Mouse (Mus musculus): Measurements from ENCODE around the gene Rps6kb2. TPM values are rescaled to one million over a fixed set of nuclear protein-coding genes. Genes with fewer than 3 reads are reported as not detected.
A peak's percentile ranks its signal among the peaks of the same experiment; 100 is the strongest.

The Rps6kb2 gene
- polyA plus RNA-seq, 1 experiment from 2014 or later, result 54.4 TPM

DNA sequence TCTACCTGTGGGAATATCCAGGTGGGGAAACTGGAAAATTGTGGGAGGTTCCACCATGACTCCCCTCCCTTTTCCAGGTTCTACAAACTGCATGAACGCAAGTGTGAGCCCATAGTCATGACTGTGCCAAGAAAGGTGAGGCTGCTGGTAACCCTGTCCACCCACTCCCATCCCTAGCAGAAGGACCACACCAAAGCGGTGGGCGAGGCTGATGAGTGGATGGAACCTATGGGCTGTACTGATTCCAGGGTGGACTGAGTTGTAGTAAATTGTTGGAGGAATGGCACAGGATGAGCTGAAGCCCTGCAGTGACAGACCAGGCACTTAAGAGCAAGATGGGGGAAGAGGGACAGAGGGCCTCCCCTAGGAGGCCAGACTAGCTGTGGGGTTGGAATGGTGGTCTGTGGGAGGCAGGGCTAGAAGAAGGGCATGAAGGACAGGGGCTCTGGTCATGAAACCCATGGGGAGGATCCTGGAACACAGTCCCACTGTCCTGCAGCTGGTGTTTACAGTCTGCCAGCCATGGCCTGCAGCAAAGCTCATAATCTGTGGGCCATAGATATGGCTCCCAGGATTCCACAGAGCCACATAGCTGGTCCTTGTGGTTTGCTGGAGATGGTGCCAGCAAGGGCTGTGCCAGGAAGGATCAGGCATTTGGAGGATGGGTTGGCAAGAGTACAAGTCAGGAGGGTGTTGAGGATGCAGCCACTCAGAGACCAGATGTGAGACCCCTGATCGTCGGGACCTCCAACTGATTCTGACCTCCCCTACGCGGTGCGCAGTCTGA lies 10.5 kb downstream of the Rps6kb2 start:
- peaks cover 42% of the 10 kb centered on the region for H3K36me3 ChIP-seq
- H3K9me3 ChIP-seq (replicated peaks), result no peaks in the 10 kb centered on the region
- H3K4me1 ChIP-seq, result peaks cover 31% of the 10 kb centered on the region
- no peak overlapping the region for H3K4me2 ChIP-seq
- no peak for ATAC-seq (ENCODE audit: low FRiP score)
- H3K4me3 ChIP-seq (replicated peaks), result no peak overlapping the region
- no peak overlapping the region for H3K9ac ChIP-seq (replicated peaks)
- peak overlapping the region; percentile 3; the same call in 1 of the 2 replicates for H3K27ac ChIP-seq (replicated peaks)
- WGBS, result 93% methylated on average over 8 of the region's 8 CpGs
- H3K27me3 ChIP-seq (replicated peaks), result no peaks in the 10 kb centered on the region

GRCm38 (mm10) chr19:4151898-4152297 lies 11.3 kb downstream of the Rps6kb2 start:
- ATAC-seq (ENCODE audit: low FRiP score), result no peak
- H3K4me2 ChIP-seq, result no peak overlapping the region
- H3K9me3 ChIP-seq (replicated peaks), result no peaks in the 10 kb centered on the region
- H3K27ac ChIP-seq (replicated peaks), result no peak overlapping the region
- no peak overlapping the region for H3K4me3 ChIP-seq (replicated peaks)
- WGBS, result 87% methylated on average over 5 of the region's 5 CpGs
- peaks cover 32% of the 10 kb centered on the region for H3K4me1 ChIP-seq
- no peaks in the 10 kb centered on the region for H3K27me3 ChIP-seq (replicated peaks)
- no peak overlapping the region for H3K9ac ChIP-seq (replicated peaks)
- H3K36me3 ChIP-seq, result peaks cover 34% of the 10 kb centered on the region

GRCm38 (mm10) chr19:4151488-4151860 lies 11.7 kb downstream of the Rps6kb2 start:
- WGBS, result 73% methylated on average over 5 of the region's 5 CpGs
- H3K36me3 ChIP-seq, result peaks cover 30% of the 10 kb centered on the region
- no peak for ATAC-seq (ENCODE audit: low FRiP score)

DNA sequence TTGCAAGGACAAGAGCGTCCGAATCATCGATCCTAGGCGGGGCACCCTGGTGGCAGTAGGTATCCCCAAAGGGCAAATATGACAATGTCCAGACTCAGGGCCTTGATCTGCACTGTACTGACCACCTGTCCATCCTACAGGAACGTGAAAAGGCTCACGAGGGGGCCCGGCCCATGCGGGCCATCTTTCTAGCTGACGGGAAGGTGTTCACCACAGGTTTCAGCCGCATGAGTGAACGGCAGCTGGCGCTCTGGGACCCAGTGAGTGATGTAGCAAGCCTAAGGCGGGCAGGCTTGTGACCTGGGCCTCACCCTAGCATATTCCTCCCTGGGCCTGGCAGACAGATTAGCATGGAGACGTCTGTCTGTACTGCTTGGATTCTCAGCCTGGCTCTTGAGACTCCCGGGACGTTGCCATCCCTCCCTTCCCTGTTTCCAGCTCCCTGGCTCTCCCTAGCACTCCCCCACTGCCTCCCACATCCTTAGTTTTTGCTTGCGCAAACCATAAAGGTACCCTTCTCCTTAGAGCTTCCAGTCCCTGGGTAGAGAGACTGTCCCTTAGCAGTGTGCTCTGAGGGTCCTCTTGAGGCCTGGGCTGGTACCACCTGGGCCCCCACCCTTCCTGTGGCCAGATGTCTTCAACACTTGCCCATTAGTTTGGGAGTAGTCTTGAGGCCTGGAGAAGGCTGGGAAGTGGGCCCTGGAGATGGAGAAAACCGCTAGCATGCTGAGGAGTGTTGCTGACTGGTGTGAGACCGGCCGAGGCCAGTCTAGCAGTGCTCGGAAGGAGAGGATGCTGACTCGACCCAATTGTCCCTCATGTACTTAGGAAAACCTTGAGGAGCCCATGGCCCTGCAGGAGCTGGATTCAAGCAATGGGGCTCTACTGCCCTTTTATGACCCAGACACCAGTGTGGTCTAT lies 12.3 kb downstream of the Rps6kb2 start:
- 90% methylated on average over 22 of the region's 22 CpGs for WGBS
- no peak overlapping the region for H3K4me2 ChIP-seq

More at GRCm38 (mm10) chr19:4151488-4151860, 11.7 kb downstream of the Rps6kb2 start:
- H3K27ac ChIP-seq (replicated peaks), result no peak overlapping the region
- H3K27me3 ChIP-seq (replicated peaks), result no peaks in the 10 kb centered on the region
- no peaks in the 10 kb centered on the region for H3K9me3 ChIP-seq (replicated peaks)
- H3K4me2 ChIP-seq, result no peak overlapping the region
- no peak overlapping the region for H3K4me3 ChIP-seq (replicated peaks)
- H3K9ac ChIP-seq (replicated peaks), result no peak overlapping the region
- peaks cover 32% of the 10 kb centered on the region for H3K4me1 ChIP-seq

DNA sequence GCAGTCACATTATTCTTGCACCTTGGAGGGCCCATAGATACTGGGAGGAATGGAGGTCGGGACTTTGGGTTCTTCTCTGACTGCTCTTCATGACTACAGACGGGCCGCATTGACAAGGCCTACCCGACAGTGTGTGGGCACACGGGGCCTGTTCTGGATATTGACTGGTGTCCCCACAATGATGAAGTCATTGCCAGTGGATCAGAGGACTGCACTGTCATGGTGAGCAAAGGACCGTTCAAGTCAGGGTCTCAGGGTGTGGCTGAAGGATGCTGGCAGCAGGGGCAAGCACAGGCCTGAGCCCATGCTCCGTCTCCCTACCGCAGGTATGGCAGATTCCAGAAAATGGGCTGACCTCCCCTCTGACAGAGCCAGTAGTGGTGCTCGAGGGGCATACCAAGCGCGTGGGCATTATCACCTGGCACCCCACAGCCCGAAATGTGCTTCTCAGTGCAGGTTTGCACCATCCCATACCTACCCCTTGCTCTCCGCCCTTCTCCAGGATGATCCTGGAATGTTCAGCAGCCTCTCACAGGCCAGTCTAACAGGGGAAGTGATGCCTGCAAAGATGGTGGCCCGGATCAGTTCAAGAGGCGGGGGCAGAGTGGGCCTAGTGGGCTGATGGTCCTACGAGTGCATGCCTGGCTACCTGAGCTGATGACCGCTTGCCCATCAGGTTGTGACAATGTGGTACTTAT lies 13.2 kb downstream of the Rps6kb2 start:
- Histone ChIP-seq H3K9me3 (replicated peaks) (no peaks in the 10 kb centered on the region), H3K27ac (replicated peaks) (no peak overlapping the region), H3K36me3 (peaks cover 22% of the 10 kb centered on the region; the same call in 1 of the 2 replicates), H3K27me3 (replicated peaks) (no peaks in the 10 kb centered on the region), H3K4me2 (peak overlapping the region; percentile 89), H3K4me1 (peaks cover 32% of the 10 kb centered on the region), H3K4me3 (replicated peaks) (no peak overlapping the region; the same call in 1 of the 2 replicates), H3K9ac (replicated peaks) (no peak overlapping the region)
- no peak for ATAC-seq (ENCODE audit: low FRiP score)
- 92% methylated on average over 17 of the region's 17 CpGs for WGBS

More for the DNA sequence above, 12.3 kb downstream of the Rps6kb2 start:
- no peaks in the 10 kb centered on the region for H3K9me3 ChIP-seq (replicated peaks)
- H3K4me1 ChIP-seq, result peaks cover 32% of the 10 kb centered on the region
- ATAC-seq (ENCODE audit: low FRiP score), result no peak
- peaks cover 24% of the 10 kb centered on the region for H3K36me3 ChIP-seq
- H3K9ac ChIP-seq (replicated peaks), result no peak overlapping the region
- H3K27ac ChIP-seq (replicated peaks), result no peak overlapping the region
- H3K4me3 ChIP-seq (replicated peaks), result no peak overlapping the region
- no peaks in the 10 kb centered on the region for H3K27me3 ChIP-seq (replicated peaks)

- 93% methylated on average over 11 of the region's 11 CpGs for WGBS
- H3K9ac ChIP-seq (replicated peaks), result peak overlapping the region; percentile 86
- H3K4me1 ChIP-seq, result peaks cover 32% of the 10 kb centered on the region
- ATAC-seq (ENCODE audit: low FRiP score), result no peak
- H3K36me3 ChIP-seq, result peaks cover 22% of the 10 kb centered on the region; the same call in 1 of the 2 replicates
- no peaks in the 10 kb centered on the region for H3K27me3 ChIP-seq (replicated peaks)
- no peaks in the 10 kb centered on the region for H3K9me3 ChIP-seq (replicated peaks)
- H3K4me2 ChIP-seq, result peak overlapping the region; percentile 89
- peak overlapping the region; percentile 83 for H3K4me3 ChIP-seq (replicated peaks)
- H3K27ac ChIP-seq (replicated peaks), result no peak overlapping the region
Observed at GRCm38 (mm10) chr19:4149283-4149682, 13.9 kb downstream of the Rps6kb2 start.

DNA sequence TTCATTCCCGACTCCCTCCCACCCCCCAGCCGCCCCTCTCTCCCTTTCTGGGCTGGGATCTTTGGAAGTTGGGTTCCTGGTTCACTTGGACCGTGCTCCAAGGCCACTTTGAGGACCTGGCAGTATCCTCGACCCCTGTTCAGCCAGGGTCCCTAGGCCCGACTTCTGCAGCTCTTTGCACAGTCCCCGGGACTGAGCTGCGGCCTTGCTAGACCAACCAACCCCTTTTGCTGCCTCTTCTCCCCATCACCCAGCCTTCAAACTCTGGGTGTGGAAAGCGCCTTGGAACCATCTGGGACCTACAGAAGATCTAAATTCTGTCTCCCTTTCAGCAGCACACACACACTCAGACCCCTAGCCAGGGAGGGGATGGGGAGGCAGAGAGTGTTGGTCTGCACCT lies 14.3 kb downstream of the Rps6kb2 start:
- Histone ChIP-seq H3K27me3 (replicated peaks) (no peaks in the 10 kb centered on the region), H3K4me1 (peaks cover 32% of the 10 kb centered on the region), H3K9me3 (replicated peaks) (no peaks in the 10 kb centered on the region), H3K27ac (replicated peaks) (peak overlapping the region; percentile 78), H3K36me3 (peaks cover 21% of the 10 kb centered on the region; the same call in 1 of the 2 replicates), H3K4me3 (replicated peaks) (peak overlapping the region; percentile 83), H3K9ac (replicated peaks) (peak overlapping the region; percentile 86), H3K4me2 (peak overlapping the region; percentile 89)
- 3% methylated on average over 7 of the region's 8 CpGs for WGBS
- peak; percentile 21; the same call in 1 of the 2 replicates for ATAC-seq (ENCODE audit: low FRiP score)

- Histone ChIP-seq H3K36me3 (peaks cover 17% of the 10 kb centered on the region; the same call in 1 of the 2 replicates), H3K9ac (replicated peaks) (peak within 1 kb of the TSS; percentile 86), H3K27ac (replicated peaks) (peak within 1 kb of the TSS; percentile 78), H3K9me3 (replicated peaks) (no peaks in the 10 kb centered on the region), H3K4me3 (replicated peaks) (peak within 1 kb of the TSS; percentile 83), H3K27me3 (replicated peaks) (no peaks in the 10 kb centered on the region), H3K4me2 (peak within 1 kb of the TSS; percentile 89), H3K4me1 (peaks cover 32% of the 10 kb centered on the region)
- peak; percentile 95 for ATAC-seq (ENCODE audit: low FRiP score)
- WGBS, result under 1% methylated on average over 30 of the region's 33 CpGs
Observed at GRCm38 (mm10) chr19:4148491-4148806, 14.7 kb downstream of the Rps6kb2 start, which contains the start of gene Coro1b. TSS of gene Coro1b (plus strand) at chr19:4148619.

- Histone ChIP-seq H3K4me3 (replicated peaks) (peak overlapping the region; percentile 83), H3K9me3 (replicated peaks) (no peaks in the 10 kb centered on the region), H3K27ac (replicated peaks) (peak overlapping the region; percentile 78), H3K9ac (replicated peaks) (peak overlapping the region; percentile 86), H3K4me2 (peak overlapping the region; percentile 89), H3K4me1 (peaks cover 32% of the 10 kb centered on the region), H3K27me3 (replicated peaks) (no peaks in the 10 kb centered on the region), H3K36me3 (peaks cover 14% of the 10 kb centered on the region; the same call in 1 of the 2 replicates)
- peak; percentile 15; the same call in 1 of the 2 replicates for ATAC-seq (ENCODE audit: low FRiP score)
- WGBS, result 37% methylated on average over 9 of the region's 9 CpGs
Observed at GRCm38 (mm10) chr19:4147782-4148490, 15.2 kb downstream of the Rps6kb2 start.

DNA sequence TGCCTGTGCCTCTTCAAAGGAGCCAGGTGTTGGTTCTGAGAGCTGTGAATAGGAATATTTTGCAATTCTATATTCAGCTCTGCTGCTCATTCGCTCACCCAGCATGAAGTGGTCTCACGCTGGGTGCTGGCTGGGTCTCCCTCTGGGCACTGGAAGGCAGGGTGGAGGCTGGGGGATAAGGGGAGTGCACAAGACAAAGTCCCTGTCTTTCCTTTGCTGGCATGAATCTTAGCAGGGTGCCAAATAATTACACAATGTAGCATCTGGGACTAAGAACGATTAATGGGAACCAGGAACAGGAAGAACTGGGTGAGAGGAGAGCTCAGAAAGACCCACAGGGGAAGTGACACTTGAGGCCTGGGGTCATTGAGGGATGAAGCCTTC lies 16.1 kb downstream of the Rps6kb2 start:
- no peaks in the 10 kb centered on the region for H3K27me3 ChIP-seq (replicated peaks)
- 52% methylated on average over 3 of the region's 3 CpGs for WGBS
- peaks cover 32% of the 10 kb centered on the region for H3K4me1 ChIP-seq
- H3K4me3 ChIP-seq (replicated peaks), result no peak overlapping the region
- H3K4me2 ChIP-seq, result no peak overlapping the region
- ATAC-seq (ENCODE audit: low FRiP score), result no peak
- H3K36me3 ChIP-seq, result peaks cover 13% of the 10 kb centered on the region; the same call in 1 of the 2 replicates
- no peaks in the 10 kb centered on the region for H3K9me3 ChIP-seq (replicated peaks)
- H3K9ac ChIP-seq (replicated peaks), result no peak overlapping the region
- H3K27ac ChIP-seq (replicated peaks), result 0 out of 2 replicates have a peak overlapping the region, but pooled peaks have one; percentile 78
